Comparison of ENCODE assay signal across 8 mouse cellular contexts in genomic region chr4:141722731-141723672, GRCm38 (mm10). TPM values are rescaled to one million over a fixed set of nuclear protein-coding genes. Genes with fewer than 3 reads are reported as not detected.
DNase-seq lines count a peak whose midpoint lies in the region; ATAC-seq lines count a peak whose summit lies in the region.

Gene Ddi2, minus strand, starts transcription at chr4:141723419.

- WGBS in embryonic facial prominence, embryonic 14.5 days: 1% methylated on average over 24 of the region's 105 CpGs
- WGBS in kidney, embryonic 14.5 days: under 1% methylated on average over 76 of the region's 105 CpGs
- WGBS in limb, embryonic 15.5 days: under 1% methylated on average over 81 of the region's 105 CpGs

- H3K27me3 ChIP-seq in embryonic facial prominence, embryonic 14.5 days (replicated peaks; ENCODE audit: control insufficient read depth, insufficient read depth, low read length): no peaks in the 10 kb centered on the region
- H3K27me3 ChIP-seq in kidney, embryonic 14.5 days (ENCODE audit: control insufficient read depth, insufficient read depth, low read length): no peaks in the 10 kb centered on the region
- H3K27me3 ChIP-seq in limb, embryonic 15.5 days: no peaks in the 10 kb centered on the region

- peak within 1 kb of the TSS; percentile 99 for H3K4me3 ChIP-seq in embryonic facial prominence, embryonic 14.5 days (ENCODE audit: low read depth, low read length)
- H3K4me3 ChIP-seq in kidney, embryonic 14.5 days (ENCODE audit: low read length): peak within 1 kb of the TSS; percentile 66
- H3K4me3 ChIP-seq in limb, embryonic 15.5 days: peak within 1 kb of the TSS; percentile 97

- H3K9me3 ChIP-seq in embryonic facial prominence, embryonic 14.5 days (ENCODE audit: control insufficient read depth, low read length): 0 out of 2 replicates have a peak, but pooled peaks cover 4% of the 10 kb centered on the region
- no peaks in the 10 kb centered on the region for H3K9me3 ChIP-seq in kidney, embryonic 14.5 days (ENCODE audit: control insufficient read depth, low read length)
- no peaks in the 10 kb centered on the region for H3K9me3 ChIP-seq in limb, embryonic 15.5 days

- H3K4me1 ChIP-seq in embryonic facial prominence, embryonic 14.5 days (ENCODE audit: control insufficient read depth, insufficient read depth, low read length): peaks cover 19% of the 10 kb centered on the region
- H3K4me1 ChIP-seq in kidney, embryonic 14.5 days (ENCODE audit: control insufficient read depth, insufficient read depth, low read length): peaks cover 20% of the 10 kb centered on the region
- peaks cover 16% of the 10 kb centered on the region for H3K4me1 ChIP-seq in limb, embryonic 15.5 days

- peak within 1 kb of the TSS; percentile 93 for H3K27ac ChIP-seq in embryonic facial prominence, embryonic 14.5 days (replicated peaks; ENCODE audit: low read depth, low read length)
- H3K27ac ChIP-seq in kidney, embryonic 14.5 days (ENCODE audit: low read depth, low read length): peak within 1 kb of the TSS; percentile 93
- H3K27ac ChIP-seq in limb, embryonic 15.5 days: peak within 1 kb of the TSS; percentile 96

- ATAC-seq in embryonic facial prominence, embryonic 14.5 days (ENCODE audit: low read depth): peak; percentile 90
- peak; percentile 85 for ATAC-seq in kidney, embryonic 14.5 days (ENCODE audit: low FRiP score, low TSS enrichment)
- ATAC-seq in limb, embryonic 15.5 days (ENCODE audit: insufficient number of reproducible peaks, low FRiP score, low TSS enrichment, low read depth): peak; percentile 84

- peaks cover 9% of the 10 kb centered on the region for H3K36me3 ChIP-seq in embryonic facial prominence, embryonic 14.5 days (ENCODE audit: control insufficient read depth, insufficient read depth, low read length)
- peaks cover 7% of the 10 kb centered on the region; the same call in 1 of the 2 replicates for H3K36me3 ChIP-seq in kidney, embryonic 14.5 days (ENCODE audit: control insufficient read depth, insufficient read depth, low read length)
- 0 out of 2 replicates have a peak, but pooled peaks cover 3% of the 10 kb centered on the region for H3K36me3 ChIP-seq in limb, embryonic 15.5 days

- peak within 1 kb of the TSS; percentile 95 for H3K9ac ChIP-seq in embryonic facial prominence, embryonic 14.5 days (ENCODE audit: low read depth, low read length)
- H3K9ac ChIP-seq in kidney, embryonic 14.5 days (ENCODE audit: low read depth, low read length): peak within 1 kb of the TSS; percentile 97
- peak within 1 kb of the TSS; percentile 95 for H3K9ac ChIP-seq in limb, embryonic 15.5 days

- peak; percentile 78 for DNase-seq in 3T3-L1 (ENCODE audit: low read depth, low spot score)
- peak; percentile 79 to 82 for DNase-seq in adrenal gland, postnatal 4 days (ENCODE audit: low spot score in 2 of 2)
- DNase-seq in embryonic facial prominence, embryonic 14.5 days (ENCODE audit: low spot score): peak; percentile 95
- DNase-seq in heart, adult 8-10 months (ENCODE audit: low spot score): peak; percentile 84
- DNase-seq in monocyte, adult 2 months (ENCODE audit: low read depth in 1 of 2, low spot score in 2 of 2): peak; percentile 61 to 84
- DNase-seq in spleen, postnatal 36 days (ENCODE audit: low spot score in 2 of 2): peak; percentile 91 to 92

- peak within 1 kb of the TSS; percentile 69 for H3K4me2 ChIP-seq in embryonic facial prominence, embryonic 14.5 days (ENCODE audit: low read depth, low read length)
- H3K4me2 ChIP-seq in kidney, embryonic 14.5 days (replicated peaks; ENCODE audit: low read depth, low read length): peak within 1 kb of the TSS; percentile 86
- peak within 1 kb of the TSS; percentile 67 for H3K4me2 ChIP-seq in limb, embryonic 15.5 days

RNA-seq across cellular contexts. Expression of gene Ddi2, which starts in this region (rescaled TPM):
- total RNA-seq in adrenal gland, postnatal 4 days (2021): 10 to 100 TPM; 51.8 to 56.0 TPM
- polyA plus RNA-seq in embryonic facial prominence, embryonic 14.5 days (2014; fragmentation: Nextera tagmentation; extraction: Ambion mirVana): 18.8 and 19.4 TPM in 2 replicates
- 10 to 100 TPM; 26.1 to 34.6 (median 29.1) TPM for total RNA-seq in heart, adult 8-10 months (2022)
- polyA plus RNA-seq in kidney, embryonic 14.5 days (2014; fragmentation: Nextera tagmentation; extraction: Ambion mirVana): 11.0 and 20.6 TPM in 2 replicates
- polyA plus RNA-seq in limb, embryonic 15.5 days (2015; fragmentation: Nextera tagmentation; extraction: Ambion mirVana): 21.4 and 22.5 TPM in 2 replicates

Comparison
In these comparisons a context has a peak if more than half of its experiments do, and no peak if none do; other contexts are left out.
1. Peak in every context shown above with its lines: DNase-seq, ATAC-seq, H3K4me3 ChIP-seq and H3K27ac ChIP-seq.